Mouse (Mus musculus) brown adipose tissue, adult 24 weeks (tissue): ENCODE data around the gene Xpo6. TPM values are rescaled to one million over a fixed set of nuclear protein-coding genes. Genes with fewer than 3 reads are reported as not detected.

Experiments used
- H3K27ac ChIP-seq: fragments of 200-500 bp; replicated peaks from 2 replicates; pipeline ENCODE4 v1.5.1; 2012; ENCODE audit warnings: low read depth, mild to moderate bottlenecking, low read length
- H3K4me1 ChIP-seq: fragments of 200-500 bp; 2 replicates; pipeline ENCODE4 v1.6.1; 2012; ENCODE audit warnings: low read length, mixed read lengths; ENCODE audit not compliant: control insufficient read depth, insufficient read depth, insufficient read length
- H3K4me3 ChIP-seq: fragments of 200-500 bp; 2 replicates; pipeline ENCODE4 v1.5.1; 2012; ENCODE audit warnings: low read depth, mild to moderate bottlenecking, low read length, moderate library complexity; ENCODE audit not compliant: insufficient read depth
- polyA plus RNA-seq: library from polyadenylated mRNA; stranded (reverse); fragments of >200 nt; gene quantifications from 2 replicates; pipeline ENCODE4 v1.2.4, GENCODE M21; 2012; ENCODE audit not compliant: missing spikeins, insufficient read depth, insufficient read length

The Xpo6 gene
- polyA plus RNA-seq, 1 experiment: 19.7 TPM

DNA sequence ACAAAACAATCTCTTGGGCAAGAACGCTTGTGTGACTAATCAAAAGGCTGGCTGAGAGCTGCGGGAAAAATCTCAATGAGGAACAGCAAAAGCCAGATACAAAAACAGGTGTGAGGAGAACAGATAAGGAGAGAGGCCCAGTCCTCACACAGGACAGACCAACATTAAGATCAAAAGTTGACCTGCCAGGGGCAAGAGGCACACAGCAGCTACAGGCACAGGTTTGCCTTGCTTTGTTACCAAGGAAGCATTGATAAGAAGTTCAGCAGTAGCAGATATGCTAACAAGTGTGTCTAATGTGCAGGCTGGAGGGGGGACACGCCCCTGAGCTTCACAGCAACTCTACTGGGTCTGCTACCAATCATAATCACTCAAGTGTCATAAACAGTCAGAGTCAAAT, 73.8 kb downstream of the Xpo6 start:
- no peak overlapping the region for H3K27ac ChIP-seq
- H3K4me1 ChIP-seq: no peaks in the 10 kb centered on the region
- H3K4me3 ChIP-seq: no peak overlapping the region

DNA sequence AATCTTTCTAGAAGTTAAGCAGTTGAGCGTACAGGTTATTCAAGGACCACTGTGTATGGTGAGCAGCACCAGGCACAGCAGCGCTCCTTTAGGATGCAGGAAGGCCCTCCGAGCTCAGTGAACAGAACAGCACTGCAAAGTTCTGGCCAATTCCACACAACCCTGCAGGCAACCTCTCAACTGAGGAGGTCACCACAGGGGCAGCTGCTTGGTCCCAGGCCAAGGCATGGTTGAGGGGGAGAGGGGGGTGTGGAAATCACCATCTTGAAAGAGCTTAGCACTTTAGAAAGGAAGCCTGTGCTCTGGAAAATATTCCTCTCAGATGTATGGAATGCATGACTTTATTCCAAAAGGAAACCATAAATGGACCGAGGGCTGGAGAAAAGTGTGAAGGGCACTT, 78.8 kb downstream of the Xpo6 start:
- Histone ChIP-seq H3K4me3 (no peak overlapping the region), H3K4me1 (no peaks in the 10 kb centered on the region), H3K27ac (no peak overlapping the region)

DNA sequence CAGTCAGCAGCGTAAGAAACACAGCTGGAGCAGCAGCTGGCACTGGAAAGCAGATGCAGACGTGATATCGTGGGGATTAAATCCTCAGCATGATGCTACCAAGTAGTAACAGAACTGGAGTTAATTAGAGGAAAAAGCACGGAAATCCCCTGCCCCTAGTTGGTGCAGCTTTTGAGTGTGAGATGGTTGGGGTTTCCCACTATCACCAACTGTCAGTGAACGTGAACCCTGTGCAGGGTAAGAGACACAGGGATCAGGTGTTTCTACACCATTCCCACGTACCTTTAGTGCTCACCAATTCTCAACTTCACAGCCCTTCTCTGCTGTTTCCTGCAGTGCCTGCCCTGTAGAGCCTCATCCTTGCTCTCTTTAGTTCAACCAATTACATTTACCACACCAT, 80.5 kb downstream of the Xpo6 start:
- Histone ChIP-seq H3K27ac (no peak overlapping the region), H3K4me1 (no peaks in the 10 kb centered on the region), H3K4me3 (no peak overlapping the region)

DNA sequence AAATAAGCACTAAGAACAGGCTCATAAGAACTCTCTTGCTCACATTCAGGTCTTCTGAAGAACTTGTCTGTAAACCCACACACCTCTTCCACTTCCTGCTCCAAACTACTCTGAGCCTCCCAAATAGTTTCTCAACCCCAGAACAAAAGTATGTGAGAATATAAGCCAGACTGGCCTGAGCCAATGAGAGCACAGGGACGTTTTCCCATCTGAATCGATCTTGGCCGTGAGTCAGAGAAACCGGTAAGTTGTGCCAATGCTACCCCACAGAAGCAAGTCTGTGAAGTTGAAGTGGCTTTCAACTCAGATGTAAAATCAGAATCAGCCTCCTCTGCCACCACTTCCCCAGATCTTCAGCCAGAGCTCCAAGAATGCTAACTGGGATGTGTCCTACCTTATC, 87.0 kb downstream of the Xpo6 start:
- no peak overlapping the region for H3K27ac ChIP-seq
- H3K4me3 ChIP-seq: no peak overlapping the region
- no peaks in the 10 kb centered on the region; the same call in 1 of the 2 replicates for H3K4me1 ChIP-seq

DNA sequence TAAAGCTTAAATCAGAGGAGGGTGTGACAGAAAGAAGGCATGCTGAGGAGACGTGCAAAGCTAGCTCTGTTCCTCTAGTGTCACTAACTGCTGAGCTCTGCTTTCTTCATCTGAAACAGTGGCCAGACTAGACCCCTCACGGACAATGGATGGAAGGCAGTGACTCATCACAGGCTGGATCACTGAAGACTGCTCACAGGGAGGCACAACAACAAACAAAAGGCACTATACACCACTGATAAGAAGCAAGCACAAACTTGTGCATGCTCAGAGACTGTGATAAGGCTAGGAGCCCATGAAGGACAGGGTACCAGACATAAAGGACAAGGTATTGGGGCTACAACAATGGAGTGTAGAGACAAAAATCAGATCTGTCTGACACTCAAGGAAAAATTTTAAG, 89.1 kb downstream of the Xpo6 start:
- H3K27ac ChIP-seq: no peak overlapping the region
- no peak overlapping the region for H3K4me3 ChIP-seq
- no peaks in the 10 kb centered on the region; the same call in 1 of the 2 replicates for H3K4me1 ChIP-seq

DNA sequence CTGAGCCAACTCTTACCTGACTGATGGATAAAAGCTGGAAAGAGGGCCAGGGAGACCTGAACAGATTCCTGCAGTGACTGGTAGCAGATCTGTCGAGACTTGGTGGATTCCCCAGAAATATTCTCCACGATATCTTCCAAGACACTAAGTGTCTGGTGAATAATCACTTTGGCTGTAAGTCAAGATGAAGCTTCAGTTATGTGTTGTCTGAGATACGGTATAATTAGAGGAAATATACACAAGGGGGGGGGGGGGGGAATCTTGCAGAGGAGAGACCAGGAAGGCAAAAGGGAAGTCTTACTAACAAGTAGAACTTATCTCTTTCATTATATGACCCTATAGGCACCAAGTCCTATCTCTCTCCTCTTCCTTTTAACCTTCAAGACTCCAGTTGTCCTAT, 90.4 kb downstream of the Xpo6 start:
- Histone ChIP-seq H3K4me1 (no peaks in the 10 kb centered on the region; the same call in 1 of the 2 replicates), H3K4me3 (no peak overlapping the region), H3K27ac (no peak overlapping the region)

DNA sequence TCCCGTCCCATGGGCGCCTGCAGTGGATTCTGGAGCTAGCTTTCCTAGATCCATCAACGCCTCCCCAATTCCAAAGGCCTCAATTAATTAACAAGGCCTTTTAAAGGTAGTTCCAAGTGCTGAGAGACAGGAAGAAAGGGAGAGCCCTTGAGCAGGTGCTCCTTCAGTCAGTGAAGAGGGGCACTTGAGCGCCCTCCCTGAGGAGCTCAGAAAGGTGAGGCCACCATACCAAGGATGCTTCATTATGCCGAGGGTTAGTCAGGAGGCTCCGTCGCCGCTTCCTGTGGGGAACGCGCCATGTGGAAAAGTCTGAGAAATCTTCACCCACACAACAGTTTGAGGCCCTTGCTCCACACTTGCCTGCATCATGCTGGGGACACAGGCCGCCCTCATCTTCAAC, 99.9 kb downstream of the Xpo6 start:
- Histone ChIP-seq H3K27ac (no peak overlapping the region), H3K4me3 (no peak overlapping the region), H3K4me1 (peaks cover 22% of the 10 kb centered on the region)

DNA sequence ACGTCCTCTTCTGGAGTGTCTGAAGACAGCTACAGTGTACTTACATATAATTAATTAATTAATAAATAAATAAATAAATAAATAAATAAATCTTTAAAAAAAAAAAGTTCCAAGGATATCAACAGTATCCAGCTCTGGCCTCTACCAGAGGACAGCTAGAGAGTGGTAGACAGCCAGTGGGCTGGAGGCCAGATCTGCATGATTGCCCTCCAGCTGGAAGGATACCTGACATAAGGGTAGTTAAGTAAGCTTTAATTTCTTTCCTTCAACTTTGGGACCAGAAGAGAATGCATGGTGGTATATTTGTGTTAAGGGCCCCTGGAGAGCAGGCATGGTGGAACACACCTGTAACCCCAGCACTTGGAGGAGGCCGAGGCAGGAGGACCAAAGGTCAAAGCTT, 100.5 kb downstream of the Xpo6 start:
- H3K4me1 ChIP-seq: peaks cover 22% of the 10 kb centered on the region
- no peak overlapping the region for H3K27ac ChIP-seq
- H3K4me3 ChIP-seq: no peak overlapping the region

DNA sequence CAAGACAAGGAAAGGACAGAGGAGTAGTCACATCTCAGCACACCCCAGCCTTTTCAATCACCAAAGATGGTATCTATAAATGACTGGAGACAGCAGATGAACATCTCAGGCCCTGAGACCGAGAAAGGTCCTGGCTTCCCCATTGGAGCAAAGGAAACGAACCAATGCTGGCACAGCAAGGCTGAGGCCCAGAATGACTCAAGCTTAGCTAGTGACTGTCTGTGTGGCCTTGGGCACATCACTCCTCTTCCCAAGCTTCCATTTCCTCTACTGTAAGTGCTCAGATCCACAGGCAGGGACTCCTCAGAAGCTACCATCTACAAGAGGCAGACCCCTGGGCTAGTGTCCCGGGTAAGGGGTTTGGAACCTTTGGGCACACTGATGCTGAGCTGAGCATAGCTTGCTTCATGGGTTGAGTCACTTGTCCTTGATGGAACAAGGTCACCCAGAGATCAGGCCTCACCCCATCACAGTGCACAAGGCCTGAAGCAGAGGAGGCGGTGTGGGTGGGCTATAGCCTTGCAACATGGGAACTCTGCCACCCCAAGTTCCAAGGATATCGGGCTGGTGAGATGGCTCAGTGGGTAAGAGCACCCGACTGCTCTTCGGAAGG, 101.0 kb downstream of the Xpo6 start:
- peaks cover 22% of the 10 kb centered on the region for H3K4me1 ChIP-seq
- no peak overlapping the region for H3K4me3 ChIP-seq
- H3K27ac ChIP-seq: 0 out of 2 replicates have a peak overlapping the region, but pooled peaks have one; percentile 21

DNA sequence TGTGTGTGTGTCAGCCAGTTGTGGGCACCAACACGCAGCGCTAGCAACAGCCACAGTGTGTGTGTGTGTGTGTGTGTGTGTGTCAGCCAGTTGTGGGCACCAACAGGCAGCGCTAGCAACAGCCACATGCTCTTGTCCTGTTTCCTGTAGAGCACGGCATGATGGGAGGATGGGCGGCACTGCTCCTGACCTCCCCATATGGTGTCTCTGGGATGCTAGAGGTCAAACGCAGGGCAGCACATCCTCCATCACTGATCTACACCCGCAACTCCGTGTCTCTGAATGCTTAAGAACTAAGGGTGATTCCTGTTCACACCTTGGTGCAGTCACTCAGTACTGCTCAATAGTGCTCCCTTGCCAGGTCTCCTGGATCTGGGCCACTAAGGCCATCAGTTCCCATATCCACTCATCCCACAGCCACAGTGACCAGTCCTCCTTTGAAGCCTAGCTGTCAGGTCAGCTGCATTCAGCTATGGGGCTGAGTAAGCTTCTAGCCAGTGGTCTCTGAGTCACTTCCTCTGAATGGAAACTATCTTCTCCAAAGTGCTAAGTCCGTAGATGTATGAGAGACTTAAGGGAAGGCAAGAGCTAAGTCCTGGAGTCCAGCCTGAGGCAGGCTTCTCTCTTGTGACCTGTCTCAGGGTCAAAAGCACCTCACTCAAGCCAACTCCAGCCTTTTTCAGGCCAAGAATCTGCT, 102.9 kb downstream of the Xpo6 start:
- H3K4me3 ChIP-seq: no peak overlapping the region
- H3K27ac ChIP-seq: no peak overlapping the region
- H3K4me1 ChIP-seq: peaks cover 22% of the 10 kb centered on the region

DNA sequence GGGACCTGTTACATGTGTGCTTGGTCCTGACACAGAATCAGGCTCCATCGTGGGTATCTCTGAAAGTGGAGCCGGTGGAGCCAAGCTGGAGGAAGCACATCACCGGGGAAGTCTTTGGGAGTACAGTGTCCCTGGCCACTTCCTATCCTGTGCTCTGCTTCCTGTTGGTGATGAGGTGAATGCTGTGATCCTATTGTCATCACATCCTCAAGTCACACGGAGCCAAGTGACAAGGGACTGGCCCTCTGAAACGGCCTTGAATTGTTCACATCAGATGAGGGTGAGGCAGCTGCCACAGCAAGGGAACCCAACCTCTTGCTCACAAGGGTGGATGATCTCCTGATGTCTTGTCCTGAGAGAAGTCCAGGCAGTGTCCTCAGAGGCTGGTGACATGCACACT, 103.7 kb downstream of the Xpo6 start:
- Histone ChIP-seq H3K27ac (peak overlapping the region; percentile 45; the same call in 1 of the 2 replicates), H3K4me3 (no peak overlapping the region), H3K4me1 (peaks cover 22% of the 10 kb centered on the region)

DNA sequence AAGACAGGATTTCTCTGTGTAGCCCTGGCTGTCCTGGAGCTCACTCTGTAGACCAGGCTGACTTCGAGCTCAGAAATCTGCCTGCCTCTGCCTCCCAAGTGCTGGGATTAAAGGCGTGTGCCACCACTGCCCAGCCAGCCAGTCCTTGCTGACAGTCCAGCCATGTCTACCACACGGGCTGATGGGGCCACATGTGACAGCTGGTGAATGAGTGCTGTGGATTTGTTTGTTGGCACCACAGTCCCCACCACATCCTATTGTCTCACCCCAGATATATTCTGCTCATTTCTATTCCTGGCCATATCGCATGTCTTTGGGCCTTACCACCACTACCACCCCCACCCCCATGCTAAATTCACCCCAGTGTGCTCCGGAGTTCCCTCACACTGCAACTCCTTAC, 105.6 kb downstream of the Xpo6 start:
- Histone ChIP-seq H3K4me1 (peaks cover 22% of the 10 kb centered on the region), H3K4me3 (no peak overlapping the region), H3K27ac (no peak overlapping the region)

DNA sequence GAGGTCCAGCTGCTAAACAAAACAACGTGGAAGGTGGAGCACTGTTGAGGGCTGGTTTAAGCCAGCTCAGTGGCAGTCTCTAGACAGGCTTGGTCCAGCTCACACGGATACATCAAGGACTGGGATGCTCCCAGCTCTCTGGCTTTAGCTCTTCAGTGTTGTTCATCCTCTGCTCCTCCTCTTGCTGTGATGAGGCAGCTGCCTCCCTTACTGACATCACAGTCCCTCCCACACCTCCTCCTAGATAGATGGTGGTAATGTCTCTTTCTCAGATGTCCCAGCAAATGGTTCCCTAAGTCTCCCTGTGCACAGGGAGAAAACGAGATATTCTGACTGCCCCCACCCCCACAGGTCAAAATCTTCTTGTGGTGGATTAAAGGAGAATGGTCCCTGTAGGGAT, 107.1 kb downstream of the Xpo6 start:
- no peak overlapping the region for H3K27ac ChIP-seq
- H3K4me3 ChIP-seq: no peak overlapping the region
- H3K4me1 ChIP-seq: peaks cover 16% of the 10 kb centered on the region

DNA sequence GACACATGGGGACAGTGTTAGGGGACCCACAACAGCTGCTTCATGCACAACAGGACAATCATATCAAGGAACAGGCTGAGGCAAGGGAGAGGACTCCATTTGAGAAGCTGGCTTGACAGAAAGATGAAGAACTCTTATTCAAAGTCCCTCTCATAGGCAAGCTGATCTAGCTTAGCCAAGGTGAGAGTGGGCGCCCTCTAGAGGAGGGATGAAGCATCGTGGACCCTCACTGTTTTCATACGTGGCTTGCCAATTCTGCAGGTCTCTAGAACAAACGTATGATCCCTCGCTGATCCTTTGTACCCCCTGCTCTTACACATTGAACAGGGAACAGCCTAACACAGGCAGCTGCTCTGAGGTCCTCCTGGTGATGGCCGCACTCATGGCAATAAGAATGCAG, 110.5 kb downstream of the Xpo6 start:
- Histone ChIP-seq H3K4me1 (no peaks in the 10 kb centered on the region), H3K4me3 (no peak overlapping the region)

DNA sequence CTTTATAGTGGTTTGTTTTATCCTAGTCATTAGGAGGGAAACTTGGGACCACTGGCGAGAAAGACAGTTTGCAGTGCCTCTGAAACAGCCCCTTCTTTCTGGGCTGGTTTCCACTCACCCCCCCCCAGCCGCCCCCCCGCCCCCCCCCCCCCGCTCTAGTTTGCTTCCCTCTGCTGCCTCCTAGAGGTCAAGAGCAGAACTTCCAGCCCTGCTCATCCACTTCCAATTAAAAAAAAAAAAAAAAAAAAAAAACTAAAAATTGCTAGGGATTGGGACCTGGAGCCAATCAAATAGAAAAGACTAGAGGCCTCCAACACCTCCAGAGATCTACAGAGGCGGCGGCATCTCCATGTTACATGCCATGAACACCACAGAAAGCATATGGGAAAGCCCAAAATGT, 112.1 kb downstream of the Xpo6 start:
- no peaks in the 10 kb centered on the region for H3K4me1 ChIP-seq
- no peak overlapping the region for H3K4me3 ChIP-seq

More for the DNA sequence above, 110.5 kb downstream of the Xpo6 start:
- H3K27ac ChIP-seq: no peak overlapping the region

DNA sequence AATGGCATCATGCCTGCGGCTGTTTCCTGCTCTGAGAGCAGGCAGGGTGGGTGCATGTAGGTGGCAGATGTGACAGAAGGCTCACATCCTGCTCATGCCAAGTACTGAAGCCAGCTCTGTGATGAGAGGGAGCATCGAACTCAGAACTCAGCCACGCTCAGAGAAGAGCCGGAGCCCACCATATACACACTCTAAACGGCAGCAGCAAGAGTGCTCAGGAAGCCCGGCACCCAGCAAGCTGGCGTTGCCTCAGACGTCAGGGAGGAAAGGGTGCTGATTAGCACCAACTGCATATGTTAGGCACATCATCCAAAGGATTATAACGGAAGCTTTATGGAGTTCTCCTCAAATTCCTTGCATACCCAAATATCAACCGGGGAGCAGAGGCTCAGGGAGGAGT, 112.7 kb downstream of the Xpo6 start:
- no peak overlapping the region for H3K4me3 ChIP-seq
- no peak overlapping the region for H3K27ac ChIP-seq
- 0 out of 2 replicates have a peak, but pooled peaks cover under 1% of the 10 kb centered on the region for H3K4me1 ChIP-seq

More for the DNA sequence above, 112.1 kb downstream of the Xpo6 start:
- H3K27ac ChIP-seq: no peak overlapping the region
